Mouse (Mus musculus) kidney, postnatal 4 days (tissue): ENCODE results near the gene Mob4.
"Not testable (repeated sequence)": the region's sequence is repeated elsewhere in the genome, so short reads cannot be mapped to it uniquely, and the experiment has no call there.

ENCODE experiments used
- DNase-seq, 2 experiments: peaks; one replicate each; pipeline ENCODE4 v3.0.0; 2021; ENCODE audit warnings: mixed read lengths in 2 of 2

The Mob4 gene

GRCm38 (mm10) chr1:55130943-55131401, at the start of gene Mob4:
Mob4 (plus strand) TSS chr1:55131231.
- DNase-seq = peak; percentile 96 to 97

- DNase-seq = no peak
Measured at GRCm38 (mm10) chr1:55082106-55082505, 48.9 kb upstream of the Mob4 start.

GRCm38 (mm10) chr1:55085781-55086366, 45.2 kb upstream of the Mob4 start:
- DNase-seq = no peak

GRCm38 (mm10) chr1:55086868-55087400, 44.1 kb upstream of the Mob4 start:
- DNase-seq = peak; percentile 35 to 61

GRCm38 (mm10) chr1:55087401-55087904, 43.6 kb upstream of the Mob4 start:
- DNase-seq = peak; percentile 75 to 86

- DNase-seq = peak; percentile 99 to 100
Measured at GRCm38 (mm10) chr1:55087932-55088610, 43.0 kb upstream of the Mob4 start, which contains the start of the genes Hspe1 and Hspd1. Hspe1 (plus strand) TSS chr1:55088132. Hspd1 (minus strand) TSS chr1:55088243.

- DNase-seq = no peak
Measured at GRCm38 (mm10) chr1:55088611-55089497, 42.2 kb upstream of the Mob4 start.

GRCm38 (mm10) chr1:55089498-55090064, 41.5 kb upstream of the Mob4 start:
- no peak for DNase-seq

GRCm38 (mm10) chr1:55092056-55092455, 39.0 kb upstream of the Mob4 start:
- DNase-seq = no peak

- no peak for DNase-seq
Measured at GRCm38 (mm10) chr1:55092469-55092868, 38.6 kb upstream of the Mob4 start.

- DNase-seq = no peak
Measured at GRCm38 (mm10) chr1:55106919-55107585, 24.0 kb upstream of the Mob4 start.

GRCm38 (mm10) chr1:55107644-55108043, 23.4 kb upstream of the Mob4 start:
- no peak for DNase-seq

- no peak for DNase-seq
Measured at GRCm38 (mm10) chr1:55108473-55108872, 22.6 kb upstream of the Mob4 start.

GRCm38 (mm10) chr1:55109066-55109766, 21.8 kb upstream of the Mob4 start:
- DNase-seq = no peak

GRCm38 (mm10) chr1:55123046-55123445, 8.0 kb upstream of the Mob4 start:
- DNase-seq = no peak

GRCm38 (mm10) chr1:55123561-55123960, 7.5 kb upstream of the Mob4 start:
- no peak for DNase-seq

- not testable (repeated sequence) for DNase-seq
Measured at GRCm38 (mm10) chr1:55124136-55124535, 6.9 kb upstream of the Mob4 start.

- DNase-seq = no peak
Measured at GRCm38 (mm10) chr1:55129716-55130115, 1.3 kb upstream of the Mob4 start.

- no peak for DNase-seq
Measured at GRCm38 (mm10) chr1:55130190-55130916, 678 bp upstream of the Mob4 start.

- no peak for DNase-seq
Measured at GRCm38 (mm10) chr1:55131424-55132014, 488 bp downstream of the Mob4 start.
